Mouse (Mus musculus) midbrain, embryonic 16.5 days (tissue): ENCODE results near the gene Apbb2. TPM values are rescaled to one million over a fixed set of nuclear protein-coding genes. Genes with fewer than 3 reads are reported as not detected.

ENCODE experiments used
- ATAC-seq: fragments of 200-750 bp; cut with Nextera tagmentation; 2 replicates; pipeline ENCODE4 v1.8.0; 2017; ENCODE audit warnings: moderate TSS enrichment
- H3K27ac ChIP-seq: fragments of 300-500 bp; sonication (generic); 2 replicates; pipeline ENCODE4 v1.5.1; 2014; ENCODE audit warnings: mild to moderate bottlenecking, low read length, mixed read lengths
- H3K27me3 ChIP-seq: fragments of 300-500 bp; sonication (generic); 2 replicates; pipeline ENCODE4 v1.6.1; 2014; ENCODE audit warnings: low read depth, low read length, mixed read lengths; ENCODE audit not compliant: control insufficient read depth, insufficient read depth
- H3K36me3 ChIP-seq: fragments of 300-500 bp; sonication (generic); 2 replicates; pipeline ENCODE4 v1.6.1; 2014; ENCODE audit warnings: mild to moderate bottlenecking, low read length, moderate library complexity, mixed read lengths; ENCODE audit not compliant: control insufficient read depth, insufficient read depth
- H3K4me1 ChIP-seq: fragments of 300-500 bp; sonication (generic); 2 replicates; pipeline ENCODE4 v1.6.1; 2014; ENCODE audit warnings: mild to moderate bottlenecking, low read length, mixed read lengths; ENCODE audit not compliant: control insufficient read depth, insufficient read depth
- H3K4me2 ChIP-seq: fragments of 300-500 bp; sonication (generic); 2 replicates; pipeline ENCODE4 v1.6.1; 2014; ENCODE audit warnings: mild to moderate bottlenecking, low read length, mixed read lengths
- H3K4me3 ChIP-seq: fragments of 300-500 bp; sonication (generic); 2 replicates; pipeline ENCODE4 v1.5.1; 2014; ENCODE audit warnings: low read depth, mild to moderate bottlenecking, low read length, moderate library complexity, mixed read lengths
- H3K9ac ChIP-seq: fragments of 300-500 bp; sonication (generic); 2 replicates; pipeline ENCODE4 v1.6.1; 2014; ENCODE audit warnings: low read depth, low read length, mixed read lengths
- H3K9me3 ChIP-seq: fragments of 300-500 bp; sonication (generic); replicated peaks from 2 replicates; pipeline ENCODE4 v1.6.1; 2014; ENCODE audit warnings: mild to moderate bottlenecking, low read length, mixed read lengths; ENCODE audit not compliant: control insufficient read depth, poor library complexity, severe bottlenecking
- WGBS: fragments of 180-500 bp; shearing (Covaris S2); extraction: QIAGEN DNeasy Blood & Tissue Kit; methylation state at CpG from one replicate; pipeline ENCODE4 v1.1.7; 2014; 5-methylcytosine and 5-hydroxymethylcytosine counted together
- polyA plus RNA-seq: library from polyadenylated mRNA; unstranded; fragments of >200 nt; fragmentation: Nextera tagmentation; extraction: Ambion mirVana; gene quantifications from 2 replicates; pipeline ENCODE4 v1.2.1, GENCODE M21; 2015

The Apbb2 gene
- polyA plus RNA-seq, 1 experiment from 2014 or later: 107 TPM

- H3K9ac ChIP-seq: no peak overlapping the region
- ATAC-seq: no peak
- no peak overlapping the region for H3K27ac ChIP-seq
- H3K36me3 ChIP-seq: no peaks in the 10 kb centered on the region
- 73% methylated on average over 4 of the region's 4 CpGs for WGBS
- H3K4me1 ChIP-seq: peaks cover 15% of the 10 kb centered on the region
- H3K9me3 ChIP-seq: no peaks in the 10 kb centered on the region
- H3K4me3 ChIP-seq: no peak overlapping the region
- H3K27me3 ChIP-seq: no peaks in the 10 kb centered on the region
- no peak overlapping the region for H3K4me2 ChIP-seq
These were observed 93.6 kb downstream of the Apbb2 start for GRCm38 (mm10) chr5:66525002-66525401.

- Histone ChIP-seq H3K36me3 (no peaks in the 10 kb centered on the region), H3K4me1 (peaks cover 15% of the 10 kb centered on the region), H3K9me3 (no peaks in the 10 kb centered on the region), H3K4me3 (no peak overlapping the region), H3K4me2 (no peak overlapping the region), H3K27me3 (no peaks in the 10 kb centered on the region), H3K27ac (no peak overlapping the region), H3K9ac (no peak overlapping the region)
- no peak for ATAC-seq
- WGBS: 55% methylated on average over 16 of the region's 16 CpGs
These were observed 94.7 kb downstream of the Apbb2 start for GRCm38 (mm10) chr5:66523681-66524503.

- Histone ChIP-seq H3K9me3 (no peaks in the 10 kb centered on the region), H3K27ac (no peak overlapping the region), H3K9ac (no peak overlapping the region), H3K36me3 (no peaks in the 10 kb centered on the region), H3K4me3 (no peak overlapping the region), H3K27me3 (no peaks in the 10 kb centered on the region), H3K4me1 (peaks cover 11% of the 10 kb centered on the region), H3K4me2 (no peak overlapping the region)
- 46% methylated on average over 2 of the region's 2 CpGs for WGBS
- ATAC-seq: peak; percentile 49; the same call in 1 of the 2 replicates
These were observed 97.3 kb downstream of the Apbb2 start for GRCm38 (mm10) chr5:66521250-66521649.

- Histone ChIP-seq H3K27ac (no peak overlapping the region), H3K27me3 (no peaks in the 10 kb centered on the region), H3K9me3 (no peaks in the 10 kb centered on the region), H3K9ac (no peak overlapping the region), H3K36me3 (no peaks in the 10 kb centered on the region), H3K4me3 (no peak overlapping the region), H3K4me2 (no peak overlapping the region), H3K4me1 (peaks cover 7% of the 10 kb centered on the region; the same call in 1 of the 2 replicates)
- 73% methylated on average over 5 of the region's 5 CpGs for WGBS
- no peak for ATAC-seq
These were observed 99.1 kb downstream of the Apbb2 start for GRCm38 (mm10) chr5:66519511-66519910.

- no peak overlapping the region for H3K4me3 ChIP-seq
- peaks cover 7% of the 10 kb centered on the region; the same call in 1 of the 2 replicates for H3K4me1 ChIP-seq
- no peak overlapping the region for H3K4me2 ChIP-seq
- WGBS: 39% methylated on average over 14 of the region's 14 CpGs
- no peaks in the 10 kb centered on the region for H3K27me3 ChIP-seq
- ATAC-seq: no peak
- no peaks in the 10 kb centered on the region for H3K9me3 ChIP-seq
- no peaks in the 10 kb centered on the region for H3K36me3 ChIP-seq
- H3K27ac ChIP-seq: no peak overlapping the region
- no peak overlapping the region for H3K9ac ChIP-seq
These were observed 100.1 kb downstream of the Apbb2 start for GRCm38 (mm10) chr5:66518411-66519006.

GRCm38 (mm10) chr5:66517503-66517902 lies 101.1 kb downstream of the Apbb2 start:
- Histone ChIP-seq H3K27me3 (no peaks in the 10 kb centered on the region), H3K36me3 (no peaks in the 10 kb centered on the region), H3K4me2 (no peak overlapping the region), H3K4me1 (peaks cover 7% of the 10 kb centered on the region; the same call in 1 of the 2 replicates), H3K9ac (no peak overlapping the region), H3K27ac (no peak overlapping the region), H3K4me3 (no peak overlapping the region), H3K9me3 (no peaks in the 10 kb centered on the region)
- 68% methylated on average over 6 of the region's 6 CpGs for WGBS
- ATAC-seq: no peak

GRCm38 (mm10) chr5:66516311-66516710 lies 102.3 kb downstream of the Apbb2 start:
- WGBS: 93% methylated on average over 8 of the region's 8 CpGs
- no peaks in the 10 kb centered on the region for H3K9me3 ChIP-seq
- H3K4me3 ChIP-seq: no peak overlapping the region
- no peak overlapping the region for H3K27ac ChIP-seq
- H3K27me3 ChIP-seq: no peaks in the 10 kb centered on the region
- peaks cover 7% of the 10 kb centered on the region; the same call in 1 of the 2 replicates for H3K4me1 ChIP-seq
- ATAC-seq: no peak
- no peak overlapping the region for H3K4me2 ChIP-seq
- no peak overlapping the region for H3K9ac ChIP-seq
- H3K36me3 ChIP-seq: no peaks in the 10 kb centered on the region

GRCm38 (mm10) chr5:66515271-66515670 lies 103.3 kb downstream of the Apbb2 start:
- H3K9ac ChIP-seq: no peak overlapping the region
- H3K36me3 ChIP-seq: no peaks in the 10 kb centered on the region
- ATAC-seq: no peak
- H3K4me3 ChIP-seq: no peak overlapping the region
- WGBS: 87% methylated on average over 10 of the region's 10 CpGs
- peaks cover 3% of the 10 kb centered on the region; the same call in 1 of the 2 replicates for H3K4me1 ChIP-seq
- H3K9me3 ChIP-seq: no peaks in the 10 kb centered on the region
- no peak overlapping the region for H3K4me2 ChIP-seq
- H3K27ac ChIP-seq: no peak overlapping the region
- no peaks in the 10 kb centered on the region for H3K27me3 ChIP-seq

GRCm38 (mm10) chr5:66514659-66515058 lies 103.9 kb downstream of the Apbb2 start:
- H3K4me3 ChIP-seq: no peak overlapping the region
- H3K9ac ChIP-seq: no peak overlapping the region
- no peak overlapping the region for H3K4me2 ChIP-seq
- no peaks in the 10 kb centered on the region for H3K36me3 ChIP-seq
- no peaks in the 10 kb centered on the region for H3K27me3 ChIP-seq
- H3K27ac ChIP-seq: no peak overlapping the region
- ATAC-seq: no peak
- H3K4me1 ChIP-seq: peaks cover 3% of the 10 kb centered on the region; the same call in 1 of the 2 replicates
- WGBS: 88% methylated on average over 6 of the region's 6 CpGs
- no peaks in the 10 kb centered on the region for H3K9me3 ChIP-seq
